Mouse (Mus musculus) adipose tissue, adult 10 weeks (tissue): ENCODE data around the gene Aqp12. TPM values are rescaled to one million over a fixed set of nuclear protein-coding genes. Genes with fewer than 3 reads are reported as not detected.

Source experiments
- polyA plus RNA-seq: library from polyadenylated mRNA; stranded (reverse); fragments of 350-450 nt; fragmentation: Illumina TruSeq; extraction: RNeasy Lipid Tissue Mini Kit (QIAGEN cat#74804); gene quantifications from one replicate; pipeline ENCODE4 v1.2.3, GENCODE M21; 2014; ENCODE audit warnings: low read depth, low replicate concordance

Aqp12 gene
- not detected for polyA plus RNA-seq

DNA sequence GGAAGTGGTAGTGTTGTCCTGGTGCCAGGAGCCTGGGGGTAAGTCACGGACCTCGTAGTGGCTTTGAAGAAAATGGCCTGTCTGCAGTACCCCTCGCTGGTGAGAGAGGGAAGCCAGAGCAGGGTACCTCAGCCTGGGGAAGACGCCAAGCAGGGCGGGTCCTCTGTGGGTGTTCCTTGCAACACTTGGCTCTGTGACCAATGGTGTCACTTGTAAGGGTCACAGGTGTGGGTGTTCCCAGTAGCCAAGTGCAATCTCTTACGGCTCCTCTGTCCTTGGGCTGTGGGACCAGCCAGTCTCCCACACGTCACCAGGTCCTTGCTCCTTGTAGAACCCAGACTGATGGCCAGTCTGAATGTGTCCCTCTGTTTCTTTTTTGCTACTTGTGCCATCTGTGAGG is at the start of gene Aqp12:
TSS of gene Aqp12 (plus strand) at position 274 of the 400 bp plus-strand sequence.

Other genes starting within 250 kb of the Aqp12 start
- gene Gpc1, start 174.7 kb upstream of the Aqp12 start, polyA plus RNA-seq, result 36.2 TPM
- 3.0 TPM for gene Ankmy1, start 103.4 kb upstream of the Aqp12 start, polyA plus RNA-seq
- gene Dusp28, start 99.4 kb upstream of the Aqp12 start, polyA plus RNA-seq, result 38.3 TPM
- gene Rnpepl1, start 95.6 kb upstream of the Aqp12 start, polyA plus RNA-seq, result 72.2 TPM
- 40.5 TPM for gene Capn10, start 72.0 kb upstream of the Aqp12 start, polyA plus RNA-seq
- gene Gpr35, start 55.5 kb upstream of the Aqp12 start, polyA plus RNA-seq, result 1.6 TPM
- 1.4 TPM for gene Kif1a, start 95.6 kb downstream of the Aqp12 start, polyA plus RNA-seq
- gene Agxt, start 128.9 kb downstream of the Aqp12 start, polyA plus RNA-seq, result not detected
- 0.97 TPM for gene 2310007B03Rik, start 154.6 kb downstream of the Aqp12 start, polyA plus RNA-seq
- gene Crocc2, start 162.4 kb downstream of the Aqp12 start, polyA plus RNA-seq, result 1.3 TPM
- 9.9 TPM for gene Sned1, start 229.5 kb downstream of the Aqp12 start, polyA plus RNA-seq